Comparison of ENCODE assay signal across 18 mouse cellular contexts in genomic region chr6:90621584-90621890, GRCm38 (mm10). TPM values are rescaled to one million over a fixed set of nuclear protein-coding genes. Genes with fewer than 3 reads are reported as not detected.
DNase-seq lines count a peak whose midpoint lies in the region; ATAC-seq and TF ChIP-seq lines count a peak whose summit lies in the region.
"Had no signal": no experiment of that assay in that cellular context is flagged by ENCODE, and none has a peak within 500 bp of the region (broad histone marks: within the 10 kb centered on the region; RNA-seq: fewer than 3 reads in every experiment).

No protein-coding gene starts in this region.

- 72% methylated on average over 6 of the region's 6 CpGs for WGBS in hindbrain, embryonic 10.5 days
- 84% methylated on average over 6 of the region's 6 CpGs for WGBS in hindbrain, postnatal 0 days
- WGBS in liver, embryonic 11.5 days, result 52% methylated on average over 6 of the region's 6 CpGs

- TF ChIP-seq CTCF in gastrocnemius, adult 2 months (IDR thresholded peaks at IDR 0.05), result no peak
- TF ChIP-seq CTCF in hindbrain, postnatal 0 days (IDR thresholded peaks at IDR 0.05; ENCODE audit: low read depth), result no peak
- TF ChIP-seq CTCF in G1E (IDR thresholded peaks at IDR 0.05; ENCODE audit: low read depth, low read length), result no peak

- DNase-seq in gastrocnemius, adult 2 months, result no peak
- no peak for DNase-seq in gastrocnemius, postnatal 25 days
- DNase-seq in hindbrain, embryonic 10.5 days (ENCODE audit: low spot score), result no peak
- DNase-seq in hindbrain, postnatal 0 days (ENCODE audit: low spot score), result no peak
- DNase-seq in G1E (ENCODE audit: low spot score), result no peak
- no peak for DNase-seq in liver, embryonic 11.5 days (ENCODE audit: low spot score)
- DNase-seq in frontal cortex, postnatal 14 days (ENCODE audit: low spot score in 2 of 2), result no peak
- DNase-seq in cerebellum, postnatal 10 days, result no peak
- DNase-seq: adrenal gland, postnatal 10 days; cerebellum, adult 8-10 months; gastrocnemius, postnatal 36 days; kidney, postnatal 36 days; lung, postnatal 14 days; right cerebral cortex, postnatal 14 days; thymus, adult 2 months had no signal

- H3K4me2 ChIP-seq in hindbrain, postnatal 0 days (ENCODE audit: low read depth, low read length), result no peak overlapping the region
- H3K4me2 ChIP-seq in liver, embryonic 11.5 days, result peak overlapping the region; percentile 63
- H3K4me2 ChIP-seq: embryonic facial prominence, embryonic 13.5 days; midbrain, embryonic 11.5 days; stomach, embryonic 15.5 days had no signal

- H3K9me3 ChIP-seq in hindbrain, embryonic 10.5 days, result no peaks in the 10 kb centered on the region
- H3K9me3 ChIP-seq in hindbrain, postnatal 0 days (ENCODE audit: low read length), result no peaks in the 10 kb centered on the region
- H3K9me3 ChIP-seq in G1E (replicated peaks), result no peaks in the 10 kb centered on the region
- no peaks in the 10 kb centered on the region for H3K9me3 ChIP-seq in liver, embryonic 11.5 days (ENCODE audit: control insufficient read depth, low read length)
- H3K9me3 ChIP-seq: embryonic facial prominence, embryonic 13.5 days; stomach, embryonic 15.5 days had no signal

- peaks cover 54% of the 10 kb centered on the region for H3K4me1 ChIP-seq in hindbrain, embryonic 10.5 days (replicated peaks)
- H3K4me1 ChIP-seq in hindbrain, postnatal 0 days (ENCODE audit: insufficient read depth, low read length), result no peaks in the 10 kb centered on the region
- peaks cover 97% of the 10 kb centered on the region for H3K4me1 ChIP-seq in G1E (ENCODE audit: insufficient read depth, low read depth, low read length)
- H3K4me1 ChIP-seq in liver, embryonic 11.5 days (replicated peaks; ENCODE audit: control insufficient read depth, insufficient read depth, low read length), result peaks cover 73% of the 10 kb centered on the region

- H3K27ac ChIP-seq in gastrocnemius, adult 2 months, result peak overlapping the region; percentile 92
- peak overlapping the region; percentile 30; the same call in 1 of the 2 replicates for H3K27ac ChIP-seq in hindbrain, embryonic 10.5 days
- H3K27ac ChIP-seq in hindbrain, postnatal 0 days, result no peak overlapping the region
- peak overlapping the region; percentile 94 for H3K27ac ChIP-seq in liver, embryonic 11.5 days (ENCODE audit: low read depth, low read length)
- H3K27ac ChIP-seq: embryonic facial prominence, embryonic 13.5 days; stomach, embryonic 15.5 days had no signal

- H3K27me3 ChIP-seq in hindbrain, embryonic 10.5 days (ENCODE audit: insufficient read depth, poor library complexity, severe bottlenecking), result 0 out of 2 replicates have a peak, but pooled peaks cover 3% of the 10 kb centered on the region
- no peaks in the 10 kb centered on the region for H3K27me3 ChIP-seq in hindbrain, postnatal 0 days (ENCODE audit: insufficient read depth, low read length)
- H3K27me3 ChIP-seq in G1E (ENCODE audit: insufficient read depth, low read length), result no peaks in the 10 kb centered on the region
- H3K27me3 ChIP-seq in liver, embryonic 11.5 days (replicated peaks; ENCODE audit: control insufficient read depth, insufficient read depth, low read length), result no peaks in the 10 kb centered on the region
- H3K27me3 ChIP-seq: embryonic facial prominence, embryonic 13.5 days; stomach, embryonic 15.5 days had no signal

- intact Hi-C loops in gastrocnemius, adult 2 months (cut with DNase I), result no loop called here

- no peak overlapping the region for H3K9ac ChIP-seq in hindbrain, postnatal 0 days (replicated peaks; ENCODE audit: low read length)
- peak overlapping the region; percentile 86 for H3K9ac ChIP-seq in liver, embryonic 11.5 days (ENCODE audit: low read depth, low read length)
- H3K9ac ChIP-seq: embryonic facial prominence, embryonic 13.5 days; stomach, embryonic 15.5 days had no signal

- no peak for ATAC-seq in hindbrain, postnatal 0 days
- no peak for ATAC-seq in G1E (ENCODE audit: extremely low read depth, insufficient number of reproducible peaks, low FRiP score, poor library complexity, severe bottlenecking)
- ATAC-seq in liver, embryonic 11.5 days (replicated peaks; ENCODE audit: low FRiP score), result no peak

- peak overlapping the region; percentile 65 for H3K4me3 ChIP-seq in gastrocnemius, adult 2 months
- H3K4me3 ChIP-seq in hindbrain, embryonic 10.5 days, result no peak overlapping the region
- no peak overlapping the region for H3K4me3 ChIP-seq in hindbrain, postnatal 0 days (ENCODE audit: low read length)
- H3K4me3 ChIP-seq in G1E (ENCODE audit: low read depth, low read length), result peak overlapping the region; percentile 83
- H3K4me3 ChIP-seq in liver, embryonic 11.5 days (ENCODE audit: low read depth, low read length), result peak overlapping the region; percentile 51
- H3K4me3 ChIP-seq: embryonic facial prominence, embryonic 13.5 days; stomach, embryonic 15.5 days had no signal

- no peaks in the 10 kb centered on the region for H3K36me3 ChIP-seq in hindbrain, embryonic 10.5 days
- no peaks in the 10 kb centered on the region for H3K36me3 ChIP-seq in hindbrain, postnatal 0 days (ENCODE audit: insufficient read depth, low read length)
- H3K36me3 ChIP-seq in G1E (replicated peaks), result peaks cover 77% of the 10 kb centered on the region
- peaks cover 8% of the 10 kb centered on the region for H3K36me3 ChIP-seq in liver, embryonic 11.5 days (ENCODE audit: control insufficient read depth, insufficient read depth, low read length)
- H3K36me3 ChIP-seq: embryonic facial prominence, embryonic 13.5 days; stomach, embryonic 15.5 days had no signal

RNA-seq across cellular contexts. Expression of gene Slc41a3, which starts 17.0 kb away (rescaled TPM):
- total RNA-seq in gastrocnemius, adult 2 months (2021), result 100 to 1,000 TPM in 1 of 2 experiments, 10 to 100 TPM in 1; 75.0 to 118 TPM
- total RNA-seq in gastrocnemius, postnatal 25 days (2021), result 10 to 100 TPM; 58.4 to 76.2 TPM
- polyA plus RNA-seq in hindbrain, embryonic 10.5 days (2016; fragmentation: Nextera tagmentation; extraction: Ambion mirVana), result 2.8 and 3.6 TPM in 2 replicates
- total RNA-seq in hindbrain, postnatal 0 days (2014; rRNA removed), result 17.4 and 18.0 TPM in 2 replicates
- 17.1 and 17.6 TPM in 2 replicates for polyA plus RNA-seq in hindbrain, postnatal 0 days (2015; fragmentation: Nextera tagmentation; extraction: Ambion mirVana)
- total RNA-seq in G1E (2014; fragmentation: Nextera tagmentation), result 51.0 and 55.7 TPM in 2 replicates
- total RNA-seq in G1E (2017), result 47.7 and 50.2 TPM in 2 replicates
- polyA plus RNA-seq in G1E (2012), result 84.7 and 85.1 TPM in 2 replicates
- polyA plus RNA-seq in liver, embryonic 11.5 days (2014; fragmentation: Nextera tagmentation; extraction: Ambion mirVana), result 43.0 and 46.2 TPM in 2 replicates

Comparison
In these comparisons a context has a peak if more than half of its experiments do, and no peak if none do; other contexts are left out.
1. H3K4me3 ChIP-seq: peak in gastrocnemius, adult 2 months (single experiment), G1E (single experiment) and liver, embryonic 11.5 days (single experiment); none in hindbrain, embryonic 10.5 days (single experiment) and hindbrain, postnatal 0 days (single experiment).